Mouse (Mus musculus): ENCODE results near the gene Sh3glb1.

Gene Sh3glb1

GRCm38 (mm10) chr3:144676249-144676648, 43.9 kb downstream of the Sh3glb1 start:
- DNase-seq (ENCODE audit: inconsistent age in 2 of 2, low spot score in 1 of 2) = peak in 1 of 2 experiments; percentile 10

- DNase-seq (ENCODE audit: inconsistent age in 2 of 2, low spot score in 1 of 2) = no peak
Observed at GRCm38 (mm10) chr3:144672016-144672415, 48.1 kb downstream of the Sh3glb1 start.

GRCm38 (mm10) chr3:144669944-144670874, 49.9 kb downstream of the Sh3glb1 start:
- no peak for DNase-seq (ENCODE audit: inconsistent age in 2 of 2, low spot score in 1 of 2)

GRCm38 (mm10) chr3:144669457-144669864, 50.7 kb downstream of the Sh3glb1 start:
- DNase-seq (ENCODE audit: inconsistent age in 2 of 2, low spot score in 1 of 2) = peak in 1 of 2 experiments; percentile 23

- no peak for DNase-seq (ENCODE audit: inconsistent age in 2 of 2, low spot score in 1 of 2)
Observed at GRCm38 (mm10) chr3:144668949-144669348, 51.2 kb downstream of the Sh3glb1 start.

GRCm38 (mm10) chr3:144668039-144668438, 52.1 kb downstream of the Sh3glb1 start:
- no peak for DNase-seq (ENCODE audit: inconsistent age in 2 of 2, low spot score in 1 of 2)

GRCm38 (mm10) chr3:144664363-144665299, 55.5 kb downstream of the Sh3glb1 start:
- peak; percentile 48 to 79 for DNase-seq (ENCODE audit: inconsistent age in 2 of 2, low spot score in 1 of 2)

GRCm38 (mm10) chr3:144663415-144664093, 56.6 kb downstream of the Sh3glb1 start:
- no peak for DNase-seq (ENCODE audit: inconsistent age in 2 of 2, low spot score in 1 of 2)

GRCm38 (mm10) chr3:144662215-144662852, 57.8 kb downstream of the Sh3glb1 start:
- no peak for DNase-seq (ENCODE audit: inconsistent age in 2 of 2, low spot score in 1 of 2)

- no peak for DNase-seq (ENCODE audit: inconsistent age in 2 of 2, low spot score in 1 of 2)
Observed at GRCm38 (mm10) chr3:144661439-144661838, 58.7 kb downstream of the Sh3glb1 start.

- DNase-seq (ENCODE audit: inconsistent age in 2 of 2, low spot score in 1 of 2) = no peak
Observed at GRCm38 (mm10) chr3:144644202-144644601, 75.9 kb downstream of the Sh3glb1 start.

- DNase-seq (ENCODE audit: inconsistent age in 2 of 2, low spot score in 1 of 2) = peak; percentile 31 to 83
Observed at GRCm38 (mm10) chr3:144643301-144643871, 76.7 kb downstream of the Sh3glb1 start.

- DNase-seq (ENCODE audit: inconsistent age in 2 of 2, low spot score in 1 of 2) = no peak
Observed at GRCm38 (mm10) chr3:144642141-144642540, 78.0 kb downstream of the Sh3glb1 start.

- DNase-seq (ENCODE audit: inconsistent age in 2 of 2, low spot score in 1 of 2) = no peak
Observed at GRCm38 (mm10) chr3:144640033-144640432, 80.1 kb downstream of the Sh3glb1 start.

GRCm38 (mm10) chr3:144639387-144639786, 80.7 kb downstream of the Sh3glb1 start:
- no peak for DNase-seq (ENCODE audit: inconsistent age in 2 of 2, low spot score in 1 of 2)

GRCm38 (mm10) chr3:144638110-144638509, 82.0 kb downstream of the Sh3glb1 start:
- DNase-seq (ENCODE audit: inconsistent age in 2 of 2, low spot score in 1 of 2) = no peak

- no peak for DNase-seq (ENCODE audit: inconsistent age in 2 of 2, low spot score in 1 of 2)
Observed at GRCm38 (mm10) chr3:144635236-144635635, 84.9 kb downstream of the Sh3glb1 start.

Measured in adrenal gland, adult (tissue).